Mouse (Mus musculus) lung, embryonic 15.5 days (tissue): Measurements from ENCODE around the gene Gm10840. TPM values are rescaled to one million over a fixed set of nuclear protein-coding genes. Genes with fewer than 3 reads are reported as not detected.

Experiments used
- ATAC-seq: fragments of 200-750 bp; cut with Nextera tagmentation; 2 replicates; pipeline ENCODE4 v1.8.0; 2017; ENCODE audit warnings: moderate number of reproducible peaks, borderline replicate concordance; ENCODE audit not compliant: low FRiP score, low TSS enrichment; ENCODE audit errors: extremely low read depth
- H3K27ac ChIP-seq: fragments of 300-500 bp; sonication (generic); 2 replicates; pipeline ENCODE4 v1.5.1; 2015; ENCODE audit warnings: moderate library complexity, mild to moderate bottlenecking, inconsistent platforms
- H3K27me3 ChIP-seq: fragments of 300-500 bp; sonication (generic); 2 replicates; pipeline ENCODE4 v1.6.1; 2015; ENCODE audit warnings: inconsistent platforms
- H3K36me3 ChIP-seq: fragments of 300-500 bp; sonication (generic); 2 replicates; pipeline ENCODE4 v1.6.1; 2015; ENCODE audit warnings: inconsistent platforms
- H3K4me1 ChIP-seq: fragments of 300-500 bp; sonication (generic); 2 replicates; pipeline ENCODE4 v1.6.1; 2015; ENCODE audit warnings: inconsistent platforms
- H3K4me2 ChIP-seq: fragments of 300-500 bp; sonication (generic); 2 replicates; pipeline ENCODE4 v1.6.1; 2015; ENCODE audit warnings: inconsistent platforms, mild to moderate bottlenecking, moderate library complexity
- H3K4me3 ChIP-seq: fragments of 300-500 bp; sonication (generic); 2 replicates; pipeline ENCODE4 v1.5.1; 2015; ENCODE audit warnings: mild to moderate bottlenecking, inconsistent platforms
- H3K9ac ChIP-seq: fragments of 300-500 bp; sonication (generic); 2 replicates; pipeline ENCODE4 v1.6.1; 2015; ENCODE audit warnings: inconsistent platforms
- H3K9me3 ChIP-seq: fragments of 300-500 bp; sonication (generic); 2 replicates; pipeline ENCODE4 v1.6.1; 2016; ENCODE audit warnings: inconsistent platforms
- WGBS: fragments of 180-500 bp; shearing (Covaris S2); methylation state at CpG from one replicate; pipeline ENCODE4 v1.1.7; 2015; 5-methylcytosine and 5-hydroxymethylcytosine counted together
- polyA plus RNA-seq: library from polyadenylated mRNA; unstranded; fragments of >200 nt; fragmentation: Nextera tagmentation; extraction: Ambion mirVana; gene quantifications from 2 replicates; pipeline ENCODE4 v1.2.1, GENCODE M21; 2015

The Gm10840 gene
- polyA plus RNA-seq, 1 experiment from 2014 or later, result not detected

- H3K9ac ChIP-seq, result no peak overlapping the region
- no peak overlapping the region for H3K4me3 ChIP-seq
- no peaks in the 10 kb centered on the region for H3K27me3 ChIP-seq
- no peak for ATAC-seq
- no peak overlapping the region for H3K27ac ChIP-seq
- no peaks in the 10 kb centered on the region for H3K9me3 ChIP-seq
- H3K4me2 ChIP-seq, result no peak overlapping the region
- WGBS, result 76% methylated on average over 8 of the region's 8 CpGs
- no peaks in the 10 kb centered on the region for H3K4me1 ChIP-seq
- peaks cover 83% of the 10 kb centered on the region for H3K36me3 ChIP-seq
These were observed 8.5 kb upstream of the Gm10840 start for GRCm38 (mm10) chr11:106152132-106152531.

DNA sequence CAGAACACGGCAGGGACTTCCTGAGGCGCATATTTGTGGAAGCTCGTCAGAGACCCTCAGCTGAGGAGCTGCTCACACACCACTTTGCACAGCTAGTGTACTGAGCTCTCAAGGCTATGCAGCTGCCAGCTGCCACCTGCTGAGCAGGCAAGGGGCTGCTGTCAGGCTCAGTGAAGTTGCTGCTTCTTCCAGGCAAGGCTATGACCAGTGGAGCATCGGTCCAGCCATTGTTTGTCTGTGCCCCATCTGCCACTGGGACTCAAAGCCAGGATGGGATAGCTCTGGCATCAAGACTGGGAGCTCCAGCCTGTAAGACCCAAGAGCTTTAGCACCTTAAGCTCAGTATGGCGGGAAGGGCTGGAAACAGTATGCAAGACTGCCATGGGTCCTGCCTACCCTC lies 6.6 kb upstream of the Gm10840 start:
- WGBS, result 63% methylated on average over 5 of the region's 5 CpGs
- ATAC-seq, result no peak
- H3K9me3 ChIP-seq, result no peaks in the 10 kb centered on the region
- no peak overlapping the region for H3K4me2 ChIP-seq
- no peaks in the 10 kb centered on the region for H3K27me3 ChIP-seq
- no peak overlapping the region for H3K4me3 ChIP-seq
- peaks cover 85% of the 10 kb centered on the region for H3K36me3 ChIP-seq
- H3K4me1 ChIP-seq, result peaks cover 14% of the 10 kb centered on the region
- no peak overlapping the region for H3K27ac ChIP-seq
- H3K9ac ChIP-seq, result no peak overlapping the region

GRCm38 (mm10) chr11:106154770-106155169 lies 5.9 kb upstream of the Gm10840 start:
- 59% methylated on average over 2 of the region's 2 CpGs for WGBS
- no peaks in the 10 kb centered on the region for H3K9me3 ChIP-seq
- H3K4me3 ChIP-seq, result no peak overlapping the region
- no peak overlapping the region for H3K9ac ChIP-seq
- H3K4me1 ChIP-seq, result peaks cover 16% of the 10 kb centered on the region
- H3K27me3 ChIP-seq, result no peaks in the 10 kb centered on the region
- H3K27ac ChIP-seq, result no peak overlapping the region
- H3K36me3 ChIP-seq, result peaks cover 79% of the 10 kb centered on the region
- no peak for ATAC-seq
- no peak overlapping the region for H3K4me2 ChIP-seq

GRCm38 (mm10) chr11:106155761-106156160 lies 4.9 kb upstream of the Gm10840 start:
- Histone ChIP-seq H3K36me3 (peaks cover 69% of the 10 kb centered on the region), H3K4me1 (peaks cover 19% of the 10 kb centered on the region), H3K4me3 (no peak overlapping the region), H3K27me3 (no peaks in the 10 kb centered on the region), H3K9ac (no peak overlapping the region), H3K9me3 (no peaks in the 10 kb centered on the region), H3K4me2 (no peak overlapping the region), H3K27ac (no peak overlapping the region)
- 56% methylated on average over 3 of the region's 3 CpGs for WGBS
- ATAC-seq, result no peak

- 59% methylated on average over 1 of the region's 1 CpGs for WGBS
- no peaks in the 10 kb centered on the region for H3K27me3 ChIP-seq
- H3K9me3 ChIP-seq, result no peaks in the 10 kb centered on the region
- peaks cover 24% of the 10 kb centered on the region for H3K4me1 ChIP-seq
- no peak overlapping the region for H3K4me2 ChIP-seq
- no peak overlapping the region for H3K27ac ChIP-seq
- no peak overlapping the region for H3K9ac ChIP-seq
- ATAC-seq, result no peak
- H3K36me3 ChIP-seq, result peaks cover 64% of the 10 kb centered on the region
- no peak overlapping the region for H3K4me3 ChIP-seq
These were observed 4.4 kb upstream of the Gm10840 start for GRCm38 (mm10) chr11:106156257-106156656.

DNA sequence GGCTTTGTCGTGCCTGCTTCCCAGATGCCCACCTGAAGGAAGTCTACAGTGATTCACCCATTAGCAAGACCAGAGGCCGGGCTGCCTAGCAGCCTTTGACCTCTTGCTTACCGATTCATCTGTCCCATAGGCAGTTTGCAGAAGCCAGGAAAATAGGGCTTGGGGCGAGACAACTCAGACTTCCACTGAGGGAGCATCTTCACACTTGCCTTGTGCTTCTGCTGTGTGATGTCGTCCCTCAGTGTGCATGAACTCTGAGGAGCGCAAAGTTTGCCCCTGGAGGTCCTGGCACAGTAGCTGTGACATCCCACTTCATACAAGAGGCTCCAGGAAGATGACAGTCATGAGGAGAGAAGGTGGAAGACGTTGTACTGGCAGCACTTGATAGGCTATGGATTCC lies 3.5 kb upstream of the Gm10840 start:
- Histone ChIP-seq H3K27me3 (no peaks in the 10 kb centered on the region), H3K4me1 (peaks cover 26% of the 10 kb centered on the region), H3K4me2 (no peak overlapping the region), H3K9ac (no peak overlapping the region), H3K4me3 (no peak overlapping the region), H3K9me3 (no peaks in the 10 kb centered on the region), H3K27ac (no peak overlapping the region), H3K36me3 (peaks cover 55% of the 10 kb centered on the region)
- 84% methylated on average over 7 of the region's 7 CpGs for WGBS
- no peak for ATAC-seq

GRCm38 (mm10) chr11:106158081-106158929 lies 2.3 kb upstream of the Gm10840 start:
- Histone ChIP-seq H3K27ac (peak overlapping the region; percentile 92), H3K4me1 (peaks cover 26% of the 10 kb centered on the region), H3K4me2 (peak overlapping the region; percentile 75), H3K36me3 (peaks cover 50% of the 10 kb centered on the region), H3K27me3 (no peaks in the 10 kb centered on the region), H3K4me3 (peak overlapping the region; percentile 94), H3K9ac (peak overlapping the region; percentile 94), H3K9me3 (no peaks in the 10 kb centered on the region)
- no peak for ATAC-seq
- 64% methylated on average over 14 of the region's 14 CpGs for WGBS

GRCm38 (mm10) chr11:106158930-106159215 lies 1.8 kb upstream of the Gm10840 start:
- 28% methylated on average over 9 of the region's 9 CpGs for WGBS
- Histone ChIP-seq H3K27ac (peak overlapping the region; percentile 92), H3K4me2 (peak overlapping the region; percentile 75), H3K4me1 (peaks cover 27% of the 10 kb centered on the region), H3K9me3 (no peaks in the 10 kb centered on the region), H3K9ac (peak overlapping the region; percentile 94), H3K36me3 (peaks cover 46% of the 10 kb centered on the region), H3K27me3 (no peaks in the 10 kb centered on the region), H3K4me3 (peak overlapping the region; percentile 94)
- ATAC-seq, result no peak; the same call in 1 of the 2 replicates

- peak; percentile 49 for ATAC-seq
- Histone ChIP-seq H3K9me3 (no peaks in the 10 kb centered on the region), H3K4me3 (peak overlapping the region; percentile 94), H3K4me2 (peak overlapping the region; percentile 75), H3K9ac (peak overlapping the region; percentile 94), H3K27me3 (no peaks in the 10 kb centered on the region), H3K36me3 (peaks cover 41% of the 10 kb centered on the region), H3K4me1 (peaks cover 29% of the 10 kb centered on the region), H3K27ac (peak overlapping the region; percentile 92)
- under 1% methylated on average over 25 of the region's 25 CpGs for WGBS
These were observed 1.3 kb upstream of the Gm10840 start for GRCm38 (mm10) chr11:106159216-106159920.

- 1% methylated on average over 66 of the region's 106 CpGs for WGBS
- Histone ChIP-seq H3K4me3 (peak overlapping the region; percentile 94), H3K36me3 (peaks cover 33% of the 10 kb centered on the region), H3K4me1 (peaks cover 29% of the 10 kb centered on the region), H3K9ac (peak overlapping the region; percentile 94), H3K9me3 (no peaks in the 10 kb centered on the region), H3K27ac (peak overlapping the region; percentile 92), H3K27me3 (no peaks in the 10 kb centered on the region), H3K4me2 (peak overlapping the region; percentile 75)
- peak; percentile 83 for ATAC-seq
These were observed 469 bp upstream of the Gm10840 start for GRCm38 (mm10) chr11:106159921-106160840.

- 87% methylated on average over 2 of the region's 2 CpGs for WGBS
- Histone ChIP-seq H3K27ac (no peak overlapping the region), H3K4me2 (no peak overlapping the region), H3K27me3 (no peaks in the 10 kb centered on the region), H3K36me3 (peaks cover 20% of the 10 kb centered on the region), H3K9ac (no peak overlapping the region), H3K9me3 (no peaks in the 10 kb centered on the region), H3K4me1 (peaks cover 29% of the 10 kb centered on the region), H3K4me3 (no peak overlapping the region)
- no peak for ATAC-seq
These were observed 1.6 kb downstream of the Gm10840 start for GRCm38 (mm10) chr11:106162237-106162636.
